Mouse (Mus musculus): ENCODE measurements around the gene Rfc4. TPM values are rescaled to one million over a fixed set of nuclear protein-coding genes. Genes with fewer than 3 reads are reported as not detected.
A peak's percentile ranks its signal among the peaks of the same experiment; 100 is the strongest.

The Rfc4 gene
- 1 to 10 TPM; 6.8 to 7.3 TPM for total RNA-seq (2021)

DNA sequence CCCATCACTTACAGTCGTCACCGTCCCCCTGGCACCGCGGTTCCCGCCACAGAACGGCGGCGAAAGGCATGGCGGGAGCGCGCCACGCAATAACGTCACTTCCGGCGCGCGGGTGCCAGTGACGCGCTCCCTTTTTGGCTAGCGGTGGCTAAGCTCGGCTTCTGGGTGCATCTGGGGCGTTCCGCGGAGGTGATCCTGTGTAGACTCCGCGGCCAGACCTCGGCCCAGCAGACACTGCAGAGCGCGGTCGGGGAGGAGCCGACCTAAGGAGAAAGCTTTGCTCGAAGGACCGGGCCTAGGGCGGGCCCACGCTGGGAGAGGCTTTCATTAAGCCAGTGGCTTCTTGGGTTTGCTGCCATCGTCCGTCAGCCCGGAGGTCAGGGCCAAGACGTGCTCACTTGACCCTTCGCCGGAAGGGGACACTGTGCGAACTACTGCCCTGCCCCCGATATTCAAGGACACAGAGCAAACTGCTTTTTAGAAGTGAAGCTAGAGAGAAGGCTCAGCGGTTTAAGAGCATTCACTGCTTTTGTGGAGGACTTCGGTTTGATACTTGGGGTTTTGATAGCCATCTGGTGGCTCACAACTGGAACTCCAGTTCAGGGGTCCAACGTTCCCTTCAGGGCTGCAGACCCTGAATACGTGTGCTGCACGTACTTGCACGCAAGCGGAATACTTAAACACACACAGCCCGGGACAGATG is at the start of gene Rfc4:
Gene Rfc4 (minus strand): TSS at position 65 of the 703 bp plus-strand sequence.
- intact Hi-C loops (cut with DNase I): loop anchor here (2.0 to 5.0 kb wide), 2 partner anchors 21 to 271 kb away; partner anchors contain the start of genes Dnajb11, Eif4a2 and Tbccd1

DNA sequence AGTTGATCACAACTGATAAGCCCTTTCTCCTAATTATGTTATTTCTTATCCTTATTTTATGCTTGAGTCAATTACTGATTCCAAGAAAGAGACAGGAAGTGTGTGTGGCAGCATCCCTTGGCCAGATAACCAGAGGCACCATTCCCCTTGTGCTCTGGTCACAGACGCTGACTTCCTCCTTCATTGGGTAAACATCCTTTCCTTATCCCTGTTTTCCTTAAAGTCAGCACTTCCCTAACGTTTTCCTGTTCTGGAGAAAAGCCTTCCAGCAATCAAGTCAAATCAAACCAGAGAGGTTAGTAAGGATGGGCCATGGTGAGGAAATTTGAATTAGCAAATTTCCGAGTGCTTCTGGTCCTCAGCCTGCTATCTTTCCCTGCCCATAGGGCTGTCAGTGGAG is 48.4 kb upstream of the Rfc4 start:
- no peak for DNase-seq (ENCODE audit: low spot score in 2 of 2)
- intact Hi-C loops (cut with DNase I): no loop called here

More for the DNA sequence above, at the start of gene Rfc4:
- DNase-seq (ENCODE audit: low spot score in 2 of 2): peak; percentile 95 to 97

DNA sequence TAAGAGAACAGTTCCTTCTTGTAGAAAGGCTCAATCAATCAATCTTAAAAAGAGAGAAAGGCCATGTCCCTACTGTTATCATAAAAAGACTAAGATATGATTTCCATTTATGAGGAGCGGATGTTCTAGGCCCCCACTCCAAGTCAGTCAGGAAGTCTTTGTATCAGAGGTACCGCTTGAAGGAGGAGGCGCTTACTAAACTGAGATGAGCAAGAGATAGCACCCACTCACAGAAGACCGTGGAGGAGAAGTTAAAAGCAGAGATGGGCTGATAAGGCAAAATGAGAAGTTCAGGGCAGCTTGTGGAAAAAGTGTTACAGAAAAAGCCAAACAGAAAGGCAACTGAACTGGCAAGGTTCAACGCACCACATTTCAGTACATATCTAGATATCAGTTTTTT is 47.3 kb upstream of the Rfc4 start:
- DNase-seq (ENCODE audit: low spot score in 2 of 2): no peak
- intact Hi-C loops (cut with DNase I): no loop called here

GRCm38 (mm10) chr16:23173904-23174303 is 46.4 kb upstream of the Rfc4 start:
- intact Hi-C loops (cut with DNase I): no loop called here
- DNase-seq (ENCODE audit: low spot score in 2 of 2): no peak

- no peak for DNase-seq (ENCODE audit: low spot score in 2 of 2)
- intact Hi-C loops (cut with DNase I): no loop called here
These were observed 43.3 kb upstream of the Rfc4 start for GRCm38 (mm10) chr16:23170813-23171212.

DNA sequence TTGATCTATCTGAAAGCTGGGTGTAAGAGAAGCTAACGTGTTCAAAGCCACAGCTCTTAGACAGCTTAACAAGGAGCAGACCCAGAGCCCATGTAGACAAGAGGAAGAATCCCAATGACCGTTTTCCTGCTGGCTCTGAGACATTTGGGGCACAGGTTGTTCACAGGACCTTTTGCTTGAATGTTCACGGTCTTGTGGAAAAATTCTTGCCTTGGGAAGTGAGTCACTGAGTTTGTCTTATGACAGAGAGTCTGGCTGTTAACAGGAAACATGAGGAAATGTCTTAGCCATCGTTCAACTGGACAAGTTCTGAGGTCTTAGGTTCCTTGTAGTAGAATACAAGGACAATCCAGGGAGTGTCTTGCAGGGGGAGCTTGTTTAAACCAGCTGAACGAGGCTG is 39.5 kb upstream of the Rfc4 start:
- DNase-seq (ENCODE audit: low spot score in 2 of 2): no peak
- intact Hi-C loops (cut with DNase I): no loop called here

DNA sequence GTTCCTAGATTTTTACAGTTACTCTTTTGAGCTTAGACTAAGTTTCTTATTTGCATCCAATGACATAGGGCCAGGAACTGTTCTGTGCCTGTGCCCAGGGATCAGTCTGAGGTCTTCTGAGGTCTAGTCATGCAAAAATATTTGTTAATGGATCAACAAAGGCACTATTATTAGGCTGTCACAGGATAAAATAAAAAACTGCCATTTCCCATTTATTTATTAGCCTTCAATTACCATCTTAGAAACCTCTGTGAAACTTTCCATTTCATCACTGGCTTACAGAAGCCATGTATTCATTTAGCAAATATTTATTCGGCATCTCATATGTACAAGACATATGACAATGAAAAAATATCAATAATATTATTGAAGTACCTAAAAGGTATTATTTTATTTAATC is 39.1 kb upstream of the Rfc4 start:
- intact Hi-C loops (cut with DNase I): no loop called here
- no peak for DNase-seq (ENCODE audit: low spot score in 2 of 2)

DNA sequence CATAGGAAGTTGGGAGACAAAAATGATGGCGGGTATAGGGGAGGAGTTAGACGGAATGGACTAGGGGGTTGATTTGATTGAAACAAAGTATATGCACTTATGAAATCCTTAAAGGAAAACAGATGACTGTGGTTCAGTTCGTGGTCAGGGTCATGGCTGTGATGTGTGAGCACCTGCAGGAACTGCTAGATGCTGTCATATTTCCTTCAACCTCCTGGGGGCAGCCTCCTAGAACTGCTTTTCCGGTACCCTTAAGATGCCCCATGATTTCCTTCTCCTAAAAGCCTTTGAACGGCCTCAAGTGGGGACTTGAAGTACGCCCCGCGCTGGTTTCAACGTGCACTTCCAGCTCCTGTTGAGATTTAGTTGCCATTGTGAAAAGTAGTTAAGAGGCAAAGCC is 37.9 kb upstream of the Rfc4 start:
- no peak for DNase-seq (ENCODE audit: low spot score in 2 of 2)

GRCm38 (mm10) chr16:23164443-23164842 is 36.9 kb upstream of the Rfc4 start:
- intact Hi-C loops (cut with DNase I): no loop called here

More for the DNA sequence above, 37.9 kb upstream of the Rfc4 start:
- intact Hi-C loops (cut with DNase I): no loop called here

DNA sequence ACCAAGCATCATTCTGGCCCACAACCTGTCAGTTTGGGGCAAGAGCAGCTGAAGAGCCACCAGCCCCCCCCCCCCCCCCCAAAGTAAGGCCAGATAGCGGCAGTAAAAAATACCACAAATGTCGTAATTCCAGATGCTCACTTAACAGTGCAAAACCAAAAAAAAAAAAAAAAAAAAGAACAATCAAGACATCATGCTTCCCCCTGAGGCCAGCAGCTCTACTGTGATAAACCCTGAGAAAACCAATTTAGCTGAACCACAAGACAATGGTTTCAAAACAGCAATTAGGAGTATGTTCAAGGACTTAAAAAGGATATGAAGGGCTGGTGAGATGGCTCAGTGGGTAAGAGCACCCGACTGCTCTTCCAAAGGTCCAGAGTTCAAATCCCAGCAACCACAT is 34.6 kb upstream of the Rfc4 start:
- no peak for DNase-seq (ENCODE audit: low spot score in 2 of 2)
- intact Hi-C loops (cut with DNase I): no loop called here

More at GRCm38 (mm10) chr16:23164443-23164842, 36.9 kb upstream of the Rfc4 start:
- DNase-seq (ENCODE audit: low spot score in 2 of 2): no peak

GRCm38 (mm10) chr16:23159749-23160148 is 32.2 kb upstream of the Rfc4 start:
- intact Hi-C loops (cut with DNase I): loop anchor here (5.0 kb wide), 1 partner anchor 53 kb away; no protein-coding TSS in a partner anchor
- no peak for DNase-seq (ENCODE audit: low spot score in 2 of 2)

DNA sequence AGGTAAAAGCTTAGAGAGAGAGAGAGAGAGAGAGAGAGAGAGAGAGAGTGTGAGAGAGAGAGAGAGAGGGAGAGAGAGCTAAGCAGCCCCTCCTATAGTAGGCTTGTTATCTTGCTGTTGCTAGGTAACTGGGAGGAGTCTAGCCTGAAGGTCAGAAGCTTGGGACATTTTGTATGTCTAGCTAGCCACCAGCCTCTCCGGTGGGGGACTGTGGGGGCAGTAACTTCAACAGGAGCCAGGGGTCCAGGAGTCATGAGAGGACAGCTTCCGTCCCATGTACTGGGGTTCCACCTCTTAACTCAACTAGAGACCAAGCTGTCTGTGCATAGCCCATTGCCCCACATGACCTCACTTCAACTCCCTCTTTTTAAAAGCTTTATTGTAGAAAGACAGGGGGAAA is 31.4 kb upstream of the Rfc4 start:
- DNase-seq (ENCODE audit: low spot score in 2 of 2): no peak
- intact Hi-C loops (cut with DNase I): loop anchor here (5.0 kb wide), 1 partner anchor 53 kb away; no protein-coding TSS in a partner anchor

DNA sequence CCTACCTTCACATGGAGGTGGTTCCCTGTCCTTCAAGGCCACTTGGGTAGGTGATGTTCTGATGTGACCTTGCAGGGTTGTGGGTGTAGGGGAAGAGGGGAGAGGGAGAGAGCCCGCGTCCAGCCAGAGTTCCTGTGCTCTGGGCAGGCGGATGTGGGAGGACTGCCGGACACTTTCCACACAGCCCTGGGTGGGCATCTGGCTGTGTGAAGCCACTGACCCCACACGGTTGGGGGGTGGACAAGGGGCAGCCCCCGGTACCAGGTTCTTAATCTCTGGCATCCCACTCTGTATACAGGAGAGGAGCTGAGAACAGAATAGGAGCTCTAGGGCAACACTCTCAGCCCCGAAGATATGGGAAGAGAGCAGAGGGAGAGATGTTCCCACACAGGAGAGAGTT is 30.8 kb upstream of the Rfc4 start:
- intact Hi-C loops (cut with DNase I): loop anchor here (5.0 kb wide), 1 partner anchor 54 kb away; no protein-coding TSS in a partner anchor
- DNase-seq (ENCODE audit: low spot score in 2 of 2): no peak

DNA sequence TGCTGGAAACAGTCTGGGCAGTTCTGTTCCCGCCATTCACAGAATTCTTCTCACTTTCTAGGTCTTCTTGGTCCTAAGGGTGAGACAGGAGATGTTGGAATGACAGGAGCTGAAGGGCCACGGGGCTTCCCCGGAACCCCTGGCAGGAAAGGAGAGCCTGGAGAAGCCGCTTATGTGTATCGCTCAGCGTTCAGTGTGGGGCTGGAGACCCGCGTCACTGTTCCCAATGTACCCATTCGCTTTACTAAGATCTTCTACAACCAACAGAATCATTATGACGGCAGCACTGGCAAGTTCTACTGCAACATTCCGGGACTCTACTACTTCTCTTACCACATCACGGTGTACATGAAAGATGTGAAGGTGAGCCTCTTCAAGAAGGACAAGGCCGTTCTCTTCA is 29.5 kb upstream of the Rfc4 start:
- intact Hi-C loops (cut with DNase I): loop anchor here (5.0 kb wide), 1 partner anchor 55 kb away; no protein-coding TSS in a partner anchor
- DNase-seq (ENCODE audit: low spot score in 2 of 2): no peak

- intact Hi-C loops (cut with DNase I): loop anchor here (5.0 kb wide), 1 partner anchor 73 kb away; no protein-coding TSS in a partner anchor
- no peak for DNase-seq (ENCODE audit: low spot score in 2 of 2)
These were observed 26.7 kb upstream of the Rfc4 start for GRCm38 (mm10) chr16:23154261-23154660.

DNA sequence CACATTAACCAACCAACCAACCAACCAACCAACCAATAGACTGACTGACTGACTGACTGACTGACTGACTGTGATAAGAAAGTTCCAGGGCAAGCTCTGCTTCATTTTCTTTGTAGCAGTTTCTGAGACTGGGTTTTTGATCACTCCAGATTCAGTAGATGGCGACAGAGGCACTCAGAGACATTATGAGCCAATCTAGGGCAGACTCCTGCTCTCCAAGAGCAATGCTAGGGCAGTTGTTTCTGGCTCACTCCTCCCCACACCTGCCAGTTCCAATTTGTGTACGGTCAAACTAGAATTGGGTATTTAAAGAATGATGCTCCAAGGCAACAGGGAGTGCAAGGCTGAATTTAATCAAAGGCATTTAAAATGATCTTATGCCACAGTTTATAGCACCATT is 23.9 kb upstream of the Rfc4 start:
- intact Hi-C loops (cut with DNase I): loop anchor here (1.0 to 5.0 kb wide), 2 partner anchors 76 to 252 kb away; no protein-coding TSS in a partner anchor
- peak in 1 of 2 experiments; percentile 23 for DNase-seq (ENCODE audit: low spot score in 2 of 2)

DNA sequence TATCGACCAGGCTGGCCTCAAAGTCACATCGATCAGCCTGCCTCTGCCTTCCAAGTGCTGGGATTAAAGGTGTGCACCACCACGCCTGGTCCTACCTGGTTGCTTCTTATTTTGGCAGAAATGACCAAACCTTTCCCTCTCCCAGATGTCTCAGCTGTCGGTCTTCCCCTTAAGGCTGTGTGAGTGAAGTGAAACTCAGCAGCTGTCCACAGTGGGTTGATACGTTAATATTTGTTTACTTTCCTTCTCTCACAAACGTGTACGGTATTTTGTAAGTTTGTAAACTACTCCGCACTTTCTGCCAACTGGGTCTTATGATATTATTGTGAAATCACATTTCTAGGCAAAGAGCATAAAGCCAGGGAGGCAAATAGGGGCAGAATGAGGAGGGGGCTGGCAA is 21.9 kb upstream of the Rfc4 start:
- DNase-seq (ENCODE audit: low spot score in 2 of 2): no peak
- intact Hi-C loops (cut with DNase I): no loop called here

GRCm38 (mm10) chr16:23148936-23149335 is 21.4 kb upstream of the Rfc4 start:
- DNase-seq (ENCODE audit: low spot score in 2 of 2): no peak
- intact Hi-C loops (cut with DNase I): no loop called here

GRCm38 (mm10) chr16:23146280-23146679 is 18.7 kb upstream of the Rfc4 start, which contains the start of gene Adipoq:
Gene Adipoq (plus strand): TSS chr16:23146536.
- intact Hi-C loops (cut with DNase I): no loop called here
- no peak for DNase-seq (ENCODE audit: low spot score in 2 of 2)

- DNase-seq (ENCODE audit: low spot score in 2 of 2): no peak
- intact Hi-C loops (cut with DNase I): no loop called here
These were observed 17.7 kb upstream of the Rfc4 start for GRCm38 (mm10) chr16:23145211-23145610.

GRCm38 (mm10) chr16:23144326-23144725 is 16.8 kb upstream of the Rfc4 start:
- no peak for DNase-seq (ENCODE audit: low spot score in 2 of 2)
- intact Hi-C loops (cut with DNase I): no loop called here

Measured in left cerebral cortex, postnatal 36 days (tissue).